Mouse (Mus musculus): Measurements from ENCODE around the gene Saxo1. TPM values are rescaled to one million over a fixed set of nuclear protein-coding genes. Genes with fewer than 3 reads are reported as not detected.

Saxo1 gene
- total RNA-seq, 2 experiments from 2014 or later = not detected

- no peak for DNase-seq
These were observed 30.7 kb downstream of the Saxo1 start for GRCm38 (mm10) chr4:86527162-86528136.

- no peak for DNase-seq
These were observed 33.6 kb downstream of the Saxo1 start for GRCm38 (mm10) chr4:86524483-86524882.

- no peak for DNase-seq
These were observed 34.4 kb downstream of the Saxo1 start for GRCm38 (mm10) chr4:86523771-86524170.

- no peak for DNase-seq
These were observed 37.4 kb downstream of the Saxo1 start for GRCm38 (mm10) chr4:86520695-86521094.

GRCm38 (mm10) chr4:86519953-86520352 is 38.2 kb downstream of the Saxo1 start:
- no peak for DNase-seq

GRCm38 (mm10) chr4:86504656-86505055 is 53.5 kb downstream of the Saxo1 start:
- no peak for DNase-seq

GRCm38 (mm10) chr4:86499561-86499960 is 58.6 kb downstream of the Saxo1 start:
- DNase-seq = no peak

GRCm38 (mm10) chr4:86498754-86499153 is 59.4 kb downstream of the Saxo1 start:
- DNase-seq = peak; percentile 68

GRCm38 (mm10) chr4:86489128-86489527 is 69.0 kb downstream of the Saxo1 start:
- peak; percentile 14 for DNase-seq

- no peak for DNase-seq
These were observed 71.2 kb downstream of the Saxo1 start for GRCm38 (mm10) chr4:86486901-86487300.

GRCm38 (mm10) chr4:86486491-86486890 is 71.6 kb downstream of the Saxo1 start:
- no peak for DNase-seq

- no peak for DNase-seq
These were observed 73.1 kb downstream of the Saxo1 start for GRCm38 (mm10) chr4:86485052-86485451.

GRCm38 (mm10) chr4:86483686-86484085 is 74.4 kb downstream of the Saxo1 start:
- DNase-seq = no peak

- no peak for DNase-seq
These were observed 75.0 kb downstream of the Saxo1 start for GRCm38 (mm10) chr4:86483013-86483615.

- DNase-seq = no peak
These were observed 77.2 kb downstream of the Saxo1 start for GRCm38 (mm10) chr4:86480891-86481290.

- no peak for DNase-seq
These were observed 93.3 kb downstream of the Saxo1 start for GRCm38 (mm10) chr4:86464808-86465207.

GRCm38 (mm10) chr4:86450468-86450867 is 107.7 kb downstream of the Saxo1 start:
- no peak for DNase-seq

- no peak for DNase-seq
These were observed 121.8 kb downstream of the Saxo1 start for GRCm38 (mm10) chr4:86436336-86436735.

GRCm38 (mm10) chr4:86435631-86436030 is 122.5 kb downstream of the Saxo1 start:
- DNase-seq = no peak

GRCm38 (mm10) chr4:86428091-86428745 is 129.9 kb downstream of the Saxo1 start:
- DNase-seq = no peak

GRCm38 (mm10) chr4:86427312-86427711 is 130.8 kb downstream of the Saxo1 start:
- no peak for DNase-seq

GRCm38 (mm10) chr4:86426549-86426948 is 131.6 kb downstream of the Saxo1 start:
- no peak for DNase-seq

- no peak for DNase-seq
These were observed 132.5 kb downstream of the Saxo1 start for GRCm38 (mm10) chr4:86425581-86425980.

All from heart, postnatal 4 days (tissue).